ENCODE assay signal across 8 mouse cellular contexts in the genomic region with DNA sequence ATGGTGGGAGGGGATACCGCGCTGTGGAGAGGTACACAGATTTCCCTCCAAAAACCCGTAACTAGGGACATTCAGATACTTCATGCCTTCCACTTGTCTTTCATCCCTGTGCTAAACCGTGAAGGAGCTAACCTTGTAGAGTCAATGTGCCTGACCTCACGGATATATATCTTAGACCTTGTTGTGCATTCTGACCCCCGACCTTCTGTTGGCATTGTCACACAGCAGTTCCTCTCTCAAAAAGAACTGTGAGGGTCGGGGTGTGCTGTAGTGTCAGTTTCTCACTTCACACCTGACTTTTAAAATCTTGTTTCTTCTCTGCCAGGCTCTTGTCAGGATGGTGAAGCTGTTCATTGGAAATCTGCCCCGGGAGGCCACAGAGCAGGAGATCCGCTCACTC. TPM values are rescaled to one million over a fixed set of nuclear protein-coding genes. Genes with fewer than 3 reads are reported as not detected.
DNase-seq lines count a peak whose midpoint lies in the region; ATAC-seq and TF ChIP-seq lines count a peak whose summit lies in the region.

No protein-coding gene starts in this region.

- H3K36me3 ChIP-seq in heart, embryonic 16.5 days (ENCODE audit: control insufficient read depth, insufficient read depth), result peaks cover 3% of the 10 kb centered on the region; the same call in 1 of the 2 replicates
- H3K36me3 ChIP-seq in hindbrain, embryonic 14.5 days (replicated peaks; ENCODE audit: control insufficient read depth, insufficient read depth), result peaks cover 60% of the 10 kb centered on the region
- peaks cover 37% of the 10 kb centered on the region for H3K36me3 ChIP-seq in midbrain, embryonic 12.5 days

- peak overlapping the region; percentile 97 for H3K27ac ChIP-seq in heart, embryonic 16.5 days (ENCODE audit: low read length)
- H3K27ac ChIP-seq in bone marrow, adult 2 months (ENCODE audit: control insufficient read depth, insufficient read depth, low read depth, low read length, poor library complexity), result no peak overlapping the region
- H3K27ac ChIP-seq in hindbrain, embryonic 14.5 days, result peak overlapping the region; percentile 94
- H3K27ac ChIP-seq in midbrain, embryonic 12.5 days (replicated peaks), result peak overlapping the region; percentile 97

- peak overlapping the region; percentile 90 for H3K4me2 ChIP-seq in heart, embryonic 16.5 days (ENCODE audit: low read depth, low read length)
- peak overlapping the region; percentile 80 for H3K4me2 ChIP-seq in hindbrain, embryonic 14.5 days (replicated peaks)
- peak overlapping the region; percentile 75 for H3K4me2 ChIP-seq in midbrain, embryonic 12.5 days (replicated peaks)

- H3K27me3 ChIP-seq in heart, embryonic 16.5 days (ENCODE audit: control insufficient read depth, insufficient read depth, low read length), result no peaks in the 10 kb centered on the region
- no peaks in the 10 kb centered on the region for H3K27me3 ChIP-seq in hindbrain, embryonic 14.5 days (ENCODE audit: control insufficient read depth, insufficient read depth, low read length)
- no peaks in the 10 kb centered on the region for H3K27me3 ChIP-seq in midbrain, embryonic 12.5 days

- no peak for TF ChIP-seq POLR2A in bone marrow, adult 2 months (IDR thresholded peaks at IDR 0.05; ENCODE audit: borderline replicate concordance, control insufficient read depth, low read depth, low read length)

- H3K4me3 ChIP-seq in heart, embryonic 16.5 days (ENCODE audit: low read length), result peak overlapping the region; percentile 91
- peak overlapping the region; percentile 76 for H3K4me3 ChIP-seq in bone marrow, adult 2 months (replicated peaks; ENCODE audit: control insufficient read depth, low read depth, low read length)
- peak overlapping the region; percentile 65 for H3K4me3 ChIP-seq in hindbrain, embryonic 14.5 days (replicated peaks; ENCODE audit: low read length)
- peak overlapping the region; percentile 69 for H3K4me3 ChIP-seq in midbrain, embryonic 12.5 days

- peak overlapping the region; percentile 91 for H3K9ac ChIP-seq in heart, embryonic 16.5 days (ENCODE audit: low read length)
- H3K9ac ChIP-seq in hindbrain, embryonic 14.5 days, result peak overlapping the region; percentile 83
- H3K9ac ChIP-seq in midbrain, embryonic 12.5 days (replicated peaks), result peak overlapping the region; percentile 84

- ATAC-seq in heart, embryonic 16.5 days (replicated peaks; ENCODE audit: extremely low read depth, insufficient read depth, low FRiP score), result no peak
- no peak for ATAC-seq in hindbrain, embryonic 14.5 days (ENCODE audit: low FRiP score)
- no peak for ATAC-seq in midbrain, embryonic 12.5 days (ENCODE audit: low FRiP score, low read depth)
- no peak for ATAC-seq in activated CD4-positive, CD25-positive, alpha-beta regulatory T cell, adult 4 months

- WGBS in heart, embryonic 16.5 days, result 3% methylated on average over 9 of the region's 9 CpGs
- 10% methylated on average over 9 of the region's 9 CpGs for WGBS in bone marrow, adult 2 months
- 5% methylated on average over 9 of the region's 9 CpGs for WGBS in hindbrain, embryonic 14.5 days
- 7% methylated on average over 9 of the region's 9 CpGs for WGBS in midbrain, embryonic 12.5 days

- H3K9me3 ChIP-seq in heart, embryonic 16.5 days (replicated peaks; ENCODE audit: control insufficient read depth, low read length), result no peaks in the 10 kb centered on the region
- H3K9me3 ChIP-seq in hindbrain, embryonic 14.5 days (ENCODE audit: control insufficient read depth, low read length), result no peaks in the 10 kb centered on the region
- no peaks in the 10 kb centered on the region for H3K9me3 ChIP-seq in midbrain, embryonic 12.5 days

- DNase-seq in heart, adult 8-10 months (ENCODE audit: low spot score), result no peak
- no peak for DNase-seq in hindbrain, embryonic 14.5 days (ENCODE audit: low spot score)
- DNase-seq in cerebellum, postnatal 36 days, result no peak
- DNase-seq in B cell, adult 2 months, result no peak

- peaks cover 12% of the 10 kb centered on the region for H3K4me1 ChIP-seq in heart, embryonic 16.5 days (ENCODE audit: control insufficient read depth, insufficient read depth, low read length)
- H3K4me1 ChIP-seq in bone marrow, adult 2 months (ENCODE audit: control insufficient read depth, insufficient read depth, low read length), result no peaks in the 10 kb centered on the region; the same call in 1 of the 2 replicates
- peaks cover 39% of the 10 kb centered on the region for H3K4me1 ChIP-seq in hindbrain, embryonic 14.5 days (replicated peaks; ENCODE audit: control insufficient read depth, insufficient read depth, low read length)
- H3K4me1 ChIP-seq in midbrain, embryonic 12.5 days, result peaks cover 27% of the 10 kb centered on the region

- TF ChIP-seq CTCF in bone marrow, adult 2 months (IDR thresholded peaks at IDR 0.05; ENCODE audit: control insufficient read depth, insufficient read depth, low read length), result no peak

RNA-seq across cellular contexts. Expression of a gene that starts 0.6 kb away (rescaled TPM):
- polyA plus RNA-seq in heart, embryonic 16.5 days (2015; fragmentation: Nextera tagmentation; extraction: Ambion mirVana), result 34.1 and 38.0 TPM in 2 replicates
- total RNA-seq in heart, adult 8-10 months (2022), result 1 to 10 TPM; 5.4 to 8.1 (median 6.3) TPM
- 6.6 and 8.3 TPM in 2 replicates for polyA plus RNA-seq in bone marrow, adult 2 months (2011; ENCODE audit: insufficient read depth, insufficient read length, low replicate concordance, missing spikeins)
- 132 and 136 TPM in 2 replicates for polyA plus RNA-seq in hindbrain, embryonic 14.5 days (2014; fragmentation: Nextera tagmentation; extraction: Ambion mirVana)
- 162 and 168 TPM in 2 replicates for polyA plus RNA-seq in midbrain, embryonic 12.5 days (2016; fragmentation: Nextera tagmentation; extraction: Ambion mirVana)
- polyA plus RNA-seq in activated CD4-positive, CD25-positive, alpha-beta regulatory T cell, adult 4 months (2017; shearing (Covaris generic)), result 100 to 1,000 TPM in 1 of 2 experiments, 10 to 100 TPM in 1; 87.2 to 107 TPM

RNA-seq across cellular contexts. Expression of a gene that starts 36.8 kb away (rescaled TPM):
- polyA plus RNA-seq in heart, embryonic 16.5 days (2015; fragmentation: Nextera tagmentation; extraction: Ambion mirVana), result 57.1 and 58.7 TPM in 2 replicates
- 10 to 100 TPM; 38.2 to 44.5 (median 43.4) TPM for total RNA-seq in heart, adult 8-10 months (2022)
- 19.9 and 30.3 TPM in 2 replicates for polyA plus RNA-seq in bone marrow, adult 2 months (2011; ENCODE audit: insufficient read depth, insufficient read length, low replicate concordance, missing spikeins)
- 78.9 and 82.7 TPM in 2 replicates for polyA plus RNA-seq in hindbrain, embryonic 14.5 days (2014; fragmentation: Nextera tagmentation; extraction: Ambion mirVana)
- 86.0 and 94.7 TPM in 2 replicates for polyA plus RNA-seq in midbrain, embryonic 12.5 days (2016; fragmentation: Nextera tagmentation; extraction: Ambion mirVana)
- 10 to 100 TPM; 25.8 to 50.9 TPM for polyA plus RNA-seq in activated CD4-positive, CD25-positive, alpha-beta regulatory T cell, adult 4 months (2017; shearing (Covaris generic))

RNA-seq across cellular contexts. Expression of a gene that starts 46.0 kb away (rescaled TPM):
- polyA plus RNA-seq in heart, embryonic 16.5 days (2015; fragmentation: Nextera tagmentation; extraction: Ambion mirVana), result 0.14 and 0.31 TPM in 2 replicates
- total RNA-seq in heart, adult 8-10 months (2022), result under 1 TPM; 0.22 to 0.91 (median 0.50) TPM
- polyA plus RNA-seq in bone marrow, adult 2 months (2011; ENCODE audit: insufficient read depth, insufficient read length, low replicate concordance, missing spikeins), result 0.34 and 0.77 TPM in 2 replicates
- 38.3 and 38.4 TPM in 2 replicates for polyA plus RNA-seq in hindbrain, embryonic 14.5 days (2014; fragmentation: Nextera tagmentation; extraction: Ambion mirVana)
- polyA plus RNA-seq in midbrain, embryonic 12.5 days (2016; fragmentation: Nextera tagmentation; extraction: Ambion mirVana), result 32.1 and 32.9 TPM in 2 replicates
- under 1 TPM; 0.11 to 0.17 TPM for polyA plus RNA-seq in activated CD4-positive, CD25-positive, alpha-beta regulatory T cell, adult 4 months (2017; shearing (Covaris generic))

RNA-seq across cellular contexts. Expression of a gene that starts 54.5 kb away (rescaled TPM):
- 16.2 and 23.9 TPM in 2 replicates for polyA plus RNA-seq in heart, embryonic 16.5 days (2015; fragmentation: Nextera tagmentation; extraction: Ambion mirVana)
- 10 to 100 TPM; 10.8 to 23.0 (median 16.2) TPM for total RNA-seq in heart, adult 8-10 months (2022)
- 16.2 and 40.7 TPM in 2 replicates for polyA plus RNA-seq in bone marrow, adult 2 months (2011; ENCODE audit: insufficient read depth, insufficient read length, low replicate concordance, missing spikeins)
- polyA plus RNA-seq in hindbrain, embryonic 14.5 days (2014; fragmentation: Nextera tagmentation; extraction: Ambion mirVana), result 8.6 and 10.5 TPM in 2 replicates
- polyA plus RNA-seq in midbrain, embryonic 12.5 days (2016; fragmentation: Nextera tagmentation; extraction: Ambion mirVana), result 47.3 and 50.1 TPM in 2 replicates
- polyA plus RNA-seq in activated CD4-positive, CD25-positive, alpha-beta regulatory T cell, adult 4 months (2017; shearing (Covaris generic)), result 10 to 100 TPM; 36.1 to 36.5 TPM

RNA-seq across cellular contexts. Expression of a gene that starts 54.5 kb away (rescaled TPM):
- 54.0 and 55.3 TPM in 2 replicates for polyA plus RNA-seq in heart, embryonic 16.5 days (2015; fragmentation: Nextera tagmentation; extraction: Ambion mirVana)
- total RNA-seq in heart, adult 8-10 months (2022), result 10 to 100 TPM; 16.4 to 23.3 (median 17.3) TPM
- 28.4 and 38.2 TPM in 2 replicates for polyA plus RNA-seq in bone marrow, adult 2 months (2011; ENCODE audit: insufficient read depth, insufficient read length, low replicate concordance, missing spikeins)
- 56.3 and 62.8 TPM in 2 replicates for polyA plus RNA-seq in hindbrain, embryonic 14.5 days (2014; fragmentation: Nextera tagmentation; extraction: Ambion mirVana)
- 108 and 111 TPM in 2 replicates for polyA plus RNA-seq in midbrain, embryonic 12.5 days (2016; fragmentation: Nextera tagmentation; extraction: Ambion mirVana)
- 10 to 100 TPM; 18.3 to 54.9 TPM for polyA plus RNA-seq in activated CD4-positive, CD25-positive, alpha-beta regulatory T cell, adult 4 months (2017; shearing (Covaris generic))

Comparison
In these comparisons a context has a peak if more than half of its experiments do, and no peak if none do; other contexts are left out.
1. RNA of a gene that starts 46.0 kb away (polyA plus RNA-seq): 38.3 to 38.4 TPM in hindbrain, embryonic 14.5 days and 32.1 to 32.9 TPM in midbrain, embryonic 12.5 days; 0.34 to 0.77 TPM in bone marrow, adult 2 months, 0.11 to 0.17 TPM in activated CD4-positive, CD25-positive, alpha-beta regulatory T cell, adult 4 months and 0.14 to 0.31 TPM in heart, embryonic 16.5 days; every median in the first group is over 10 times any median in the second.
2. Peak in every context shown above with its lines, with median percentiles within 50 percentile points of each other: H3K4me2 ChIP-seq, H3K4me3 ChIP-seq and H3K9ac ChIP-seq.